Mouse (Mus musculus): ENCODE results near the gene Ssbp1.

DNA sequence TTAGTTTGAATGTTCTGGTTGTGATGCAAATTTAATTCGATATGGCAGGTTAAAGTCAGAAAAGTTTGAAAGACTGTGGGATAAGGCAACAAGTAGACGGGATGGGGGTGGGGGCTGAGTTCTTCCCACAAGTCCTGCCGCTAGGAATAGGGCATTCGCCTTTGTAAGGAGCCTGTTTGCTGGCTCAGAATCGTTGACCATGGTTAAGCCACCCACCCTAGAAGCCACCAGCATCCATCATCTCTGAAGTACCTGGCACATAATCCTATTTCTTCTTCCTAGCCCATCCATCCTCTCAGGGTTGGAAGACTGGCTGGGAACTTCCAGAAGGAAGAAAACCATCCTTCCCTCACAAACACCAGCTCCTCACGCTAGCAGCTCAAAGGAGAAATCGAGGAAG, 36.5 kb upstream of the Ssbp1 start:
- TF ChIP-seq CTCF (conservative IDR thresholded peaks at IDR 0.05; ENCODE audit: low read length) (no peak), NANOG (IDR thresholded peaks at IDR 0.05; ENCODE audit: borderline replicate concordance, low read length) (no peak; the same call in 1 of the 2 replicates)

Data from E14TG2a.4 (cell line).